Mouse (Mus musculus): ENCODE results near the gene Fgf18. TPM values are rescaled to one million over a fixed set of nuclear protein-coding genes. Genes with fewer than 3 reads are reported as not detected.

Fgf18 gene
- not detected for total RNA-seq (2023)

GRCm38 (mm10) chr11:33147171-33147571, at the start of gene Fgf18:
Gene Fgf18, minus strand, starts transcription at chr11:33147400.

GRCm38 (mm10) chr11:33162998-33163506, 15.9 kb upstream of the Fgf18 start, which contains the start of gene Npm1:
Gene Npm1, minus strand, starts transcription at chr11:33163206.

Other genes with a start within 250 kb of the Fgf18 start
- gene Npm1, start 15.8 kb upstream of the Fgf18 start, total RNA-seq (2023): 100 to 1,000 TPM; 489 to 521 TPM
- gene Tlx3, start 56.2 kb upstream of the Fgf18 start, total RNA-seq (2023): not detected
- not detected for gene Gm12117, start 129.3 kb upstream of the Fgf18 start, total RNA-seq (2023)

All from B cell, adult 67 days (primary cell).